Mouse (Mus musculus): Measurements from ENCODE around the gene Cd99l2. TPM values are rescaled to one million over a fixed set of nuclear protein-coding genes. Genes with fewer than 3 reads are reported as not detected.
"Not testable (repeated sequence)": the region's sequence is repeated elsewhere in the genome, so short reads cannot be mapped to it uniquely, and the experiment has no call there.

The Cd99l2 gene
- polyA plus RNA-seq, 1 experiment, result 0.58 TPM

DNA sequence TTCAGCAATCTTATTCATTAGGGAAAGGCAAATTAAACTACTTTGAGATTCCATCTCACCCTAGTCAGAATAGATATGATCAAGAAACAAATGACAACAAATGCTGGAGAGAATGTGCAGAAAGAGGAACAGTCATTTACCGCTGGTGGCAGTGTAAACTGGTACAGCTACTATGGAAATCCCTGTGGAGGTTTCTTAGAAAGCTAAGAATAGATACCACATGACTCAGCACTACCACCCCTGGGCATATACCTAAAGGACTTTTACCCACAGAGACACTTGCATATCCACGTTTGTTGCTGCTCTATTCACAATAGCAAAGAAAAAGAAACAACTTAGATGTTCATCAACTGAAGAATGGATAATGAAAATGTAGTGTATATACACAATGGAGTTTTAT is 31.7 kb upstream of the Cd99l2 start:
- H3K4me3 ChIP-seq (replicated peaks), result no peak overlapping the region

DNA sequence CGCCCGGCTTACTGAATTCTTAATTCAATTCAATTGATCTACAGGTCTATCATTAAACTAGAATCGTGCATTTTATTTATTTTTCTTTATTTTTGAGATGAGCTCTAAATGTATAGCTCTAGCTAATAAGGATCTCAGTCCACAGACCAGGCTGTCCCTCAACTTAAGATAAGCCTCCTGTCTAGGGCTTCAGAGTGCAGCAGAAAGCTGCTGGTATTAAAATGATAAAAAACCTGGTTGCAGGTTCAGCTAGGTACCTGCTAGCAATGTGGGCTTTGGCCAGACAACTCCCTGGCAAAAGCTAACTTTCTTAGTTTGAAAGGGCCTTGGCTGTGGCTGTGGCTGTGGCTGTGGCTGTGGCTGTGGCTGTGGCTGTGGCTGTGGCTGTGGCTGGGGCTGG is 30.2 kb upstream of the Cd99l2 start:
- Histone ChIP-seq H3K27me3 (ENCODE audit: control insufficient read depth) (no peaks in the 10 kb centered on the region), H3K36me3 (ENCODE audit: control insufficient read depth) (no peaks in the 10 kb centered on the region), H3K4me1 (ENCODE audit: control insufficient read depth) (peaks cover 65% of the 10 kb centered on the region), H3K9me3 (ENCODE audit: control insufficient read depth, low read length) (no peaks in the 10 kb centered on the region), H3K4me3 (replicated peaks) (no peak overlapping the region)
- TF ChIP-seq TAL1 (IDR thresholded peaks at IDR 0.05; ENCODE audit: low read length) (no peak), GATA1 (IDR thresholded peaks at IDR 0.05; ENCODE audit: low read length) (no peak)

More for the DNA sequence above, 31.7 kb upstream of the Cd99l2 start:
- TF ChIP-seq TAL1 (IDR thresholded peaks at IDR 0.05; ENCODE audit: low read length) (no peak), GATA1 (IDR thresholded peaks at IDR 0.05; ENCODE audit: low read length) (no peak)
- H3K9me3 ChIP-seq (ENCODE audit: control insufficient read depth, low read length), result no peaks in the 10 kb centered on the region
- no peaks in the 10 kb centered on the region for H3K27me3 ChIP-seq (ENCODE audit: control insufficient read depth)
- H3K4me1 ChIP-seq (ENCODE audit: control insufficient read depth), result peaks cover 62% of the 10 kb centered on the region
- H3K36me3 ChIP-seq (ENCODE audit: control insufficient read depth), result no peaks in the 10 kb centered on the region

DNA sequence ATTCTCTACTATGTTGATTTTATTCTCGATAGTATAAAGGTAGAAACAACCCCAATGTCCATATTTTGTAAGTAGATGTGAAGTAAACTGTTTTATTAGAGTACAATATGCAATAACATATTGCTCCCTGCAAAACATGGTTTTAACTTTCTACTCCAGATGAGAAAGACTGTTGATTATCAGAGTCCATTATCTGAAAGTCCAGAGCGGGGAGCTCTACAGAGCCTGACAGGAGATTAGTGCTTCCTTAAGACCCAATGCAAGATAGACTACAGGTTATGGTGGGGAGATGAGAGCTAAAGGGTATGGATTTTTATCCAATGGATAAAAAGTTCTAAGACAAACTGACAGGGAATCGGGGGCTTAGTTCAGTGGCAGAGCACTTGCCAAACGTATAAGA is 26.6 kb upstream of the Cd99l2 start:
- TF ChIP-seq GATA1 (IDR thresholded peaks at IDR 0.05; ENCODE audit: low read length), result no peak
- no peak for TF ChIP-seq TAL1 (IDR thresholded peaks at IDR 0.05; ENCODE audit: low read length)
- Histone ChIP-seq H3K4me3 (replicated peaks) (no peak overlapping the region), H3K9me3 (ENCODE audit: control insufficient read depth, low read length) (no peaks in the 10 kb centered on the region), H3K36me3 (ENCODE audit: control insufficient read depth) (no peaks in the 10 kb centered on the region), H3K27me3 (ENCODE audit: control insufficient read depth) (no peaks in the 10 kb centered on the region), H3K4me1 (ENCODE audit: control insufficient read depth) (peaks cover 34% of the 10 kb centered on the region)

DNA sequence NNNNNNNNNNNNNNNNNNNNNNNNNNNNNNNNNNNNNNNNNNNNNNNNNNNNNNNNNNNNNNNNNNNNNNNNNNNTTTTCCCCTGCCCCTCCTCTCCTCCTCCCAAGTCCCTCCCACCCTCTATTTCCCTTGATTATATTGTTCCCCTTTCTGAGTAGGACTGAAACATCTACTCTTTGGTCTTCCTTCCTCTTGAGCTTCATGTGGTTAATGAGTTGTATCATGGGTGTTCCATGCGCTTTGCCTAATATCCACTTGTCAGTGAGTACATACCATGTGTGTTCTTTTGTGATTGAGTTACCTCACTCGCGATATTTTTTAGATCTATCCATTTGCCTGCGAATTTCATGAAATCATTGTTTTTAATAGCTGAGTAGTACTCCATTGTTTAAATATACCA is 13.9 kb upstream of the Cd99l2 start:
- not testable (repeated sequence) for H3K9me3 ChIP-seq (ENCODE audit: control insufficient read depth, low read length); H3K4me3 ChIP-seq (replicated peaks); H3K4me1 ChIP-seq (ENCODE audit: control insufficient read depth); H3K36me3 ChIP-seq (ENCODE audit: control insufficient read depth); H3K27me3 ChIP-seq (ENCODE audit: control insufficient read depth)

DNA sequence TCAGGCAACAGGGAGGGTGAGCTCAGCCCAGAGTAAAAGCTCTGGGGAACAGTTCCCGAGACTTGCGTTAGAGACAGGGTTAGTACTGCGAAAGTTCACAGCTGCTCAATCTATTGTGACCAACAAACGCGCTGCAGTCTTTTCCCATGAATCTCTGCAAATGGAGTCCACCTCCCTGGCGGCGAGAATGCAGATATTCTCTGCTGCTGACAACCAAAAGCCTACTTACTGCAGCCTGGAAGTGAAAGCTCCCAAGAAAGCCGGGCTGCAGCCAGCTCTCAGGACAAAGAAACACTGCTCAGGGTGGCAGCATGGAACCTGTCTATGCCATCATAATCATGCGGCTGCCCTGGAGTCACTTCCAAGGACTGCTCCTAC is 619 bp upstream of the Cd99l2 start:
- Histone ChIP-seq H3K27me3 (ENCODE audit: control insufficient read depth) (peaks cover 12% of the 10 kb centered on the region), H3K4me3 (replicated peaks) (peak overlapping the region; percentile 81), H3K4me1 (ENCODE audit: control insufficient read depth) (peaks cover 51% of the 10 kb centered on the region), H3K36me3 (ENCODE audit: control insufficient read depth) (peaks cover 9% of the 10 kb centered on the region), H3K9me3 (ENCODE audit: control insufficient read depth, low read length) (no peaks in the 10 kb centered on the region)
- TF ChIP-seq GATA1 (IDR thresholded peaks at IDR 0.05; ENCODE audit: low read length) (no peak), TAL1 (IDR thresholded peaks at IDR 0.05; ENCODE audit: low read length) (no peak)

DNA sequence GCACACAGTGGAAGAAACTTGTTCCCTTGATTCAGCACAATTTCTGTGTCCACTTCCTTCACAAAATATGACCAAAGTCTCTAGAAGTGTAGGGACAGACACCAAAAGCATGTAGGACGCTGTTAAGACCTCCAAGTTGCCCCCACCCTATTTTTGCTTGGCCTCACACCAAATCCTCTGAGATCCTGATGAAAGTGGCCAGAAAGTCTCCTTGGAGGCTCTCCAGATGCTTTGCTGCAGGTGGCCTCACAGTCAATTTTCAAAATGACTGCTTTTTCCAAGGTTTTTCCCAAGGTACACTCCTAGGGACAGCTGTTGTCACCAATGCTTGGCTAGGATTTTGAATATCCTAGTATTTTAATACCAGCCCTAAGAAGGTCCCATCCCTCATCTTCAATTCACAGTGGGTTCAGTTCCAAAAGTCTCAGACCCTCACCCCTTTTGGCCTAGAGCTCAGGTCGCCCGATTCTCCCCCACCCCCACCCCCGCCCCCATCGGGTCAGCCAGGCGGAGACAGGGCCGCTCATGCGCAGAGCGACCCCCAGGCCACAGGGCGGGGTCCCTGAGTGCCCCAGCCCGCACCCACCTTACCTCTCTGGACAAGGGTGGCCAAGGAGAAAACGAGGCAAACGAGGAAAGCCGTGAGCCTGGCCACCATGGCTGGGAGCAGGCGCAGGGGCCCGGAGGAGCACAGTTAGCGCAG is 567 bp downstream of the Cd99l2 start:
- Histone ChIP-seq H3K4me1 (ENCODE audit: control insufficient read depth) (peaks cover 58% of the 10 kb centered on the region), H3K9me3 (ENCODE audit: control insufficient read depth, low read length) (no peaks in the 10 kb centered on the region), H3K4me3 (replicated peaks) (peak overlapping the region; percentile 81), H3K27me3 (ENCODE audit: control insufficient read depth) (peaks cover 3% of the 10 kb centered on the region), H3K36me3 (ENCODE audit: control insufficient read depth) (peaks cover 21% of the 10 kb centered on the region)
- TF ChIP-seq GATA1 (IDR thresholded peaks at IDR 0.05; ENCODE audit: low read length) (no peak), TAL1 (IDR thresholded peaks at IDR 0.05; ENCODE audit: low read length) (no peak)

DNA sequence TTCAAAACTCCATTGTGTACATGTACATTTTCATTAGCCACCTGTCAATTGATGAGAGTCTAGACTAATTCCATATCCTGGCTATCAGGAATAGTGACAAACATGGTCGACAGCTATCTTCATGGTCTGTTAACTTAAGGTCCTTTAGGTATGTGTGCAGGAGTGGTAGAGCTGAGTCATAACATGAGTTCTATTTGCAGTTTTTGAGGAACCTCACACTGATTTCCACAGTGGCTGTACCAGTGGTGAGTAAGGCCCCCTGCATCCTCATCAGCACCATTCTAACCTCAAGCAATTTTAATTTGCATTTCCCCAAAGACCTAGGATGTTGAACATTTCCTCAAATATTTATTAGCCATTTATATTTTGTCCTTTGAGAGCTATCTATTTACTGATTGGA is 3.3 kb downstream of the Cd99l2 start:
- Histone ChIP-seq H3K4me1 (ENCODE audit: control insufficient read depth) (peaks cover 58% of the 10 kb centered on the region), H3K4me3 (replicated peaks) (no peak overlapping the region), H3K36me3 (ENCODE audit: control insufficient read depth) (peaks cover 35% of the 10 kb centered on the region), H3K9me3 (ENCODE audit: control insufficient read depth, low read length) (no peaks in the 10 kb centered on the region), H3K27me3 (ENCODE audit: control insufficient read depth) (no peaks in the 10 kb centered on the region)
- TF ChIP-seq GATA1 (IDR thresholded peaks at IDR 0.05; ENCODE audit: low read length) (no peak), TAL1 (IDR thresholded peaks at IDR 0.05; ENCODE audit: low read length) (no peak)

DNA sequence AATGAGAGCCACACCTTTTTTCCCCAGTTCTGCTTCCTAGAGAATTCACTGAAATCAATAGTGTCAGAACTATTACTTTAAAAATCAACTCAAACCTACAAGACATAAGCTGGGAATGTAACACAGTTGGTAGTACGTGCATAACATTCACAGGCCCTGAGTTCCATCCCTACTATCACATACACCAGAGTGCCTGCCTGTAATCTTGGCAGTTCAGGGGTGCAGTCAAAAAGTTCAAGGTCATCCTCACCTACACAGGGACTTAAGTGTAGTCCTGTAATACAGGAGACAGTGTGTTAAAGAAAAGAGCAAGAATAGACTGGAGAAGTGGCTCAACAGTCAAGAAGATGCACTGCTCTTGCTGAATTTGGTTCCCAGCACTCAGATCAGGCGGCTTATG is 10.4 kb downstream of the Cd99l2 start:
- Histone ChIP-seq H3K4me1 (ENCODE audit: control insufficient read depth) (peaks cover 41% of the 10 kb centered on the region), H3K4me3 (replicated peaks) (no peak overlapping the region), H3K27me3 (ENCODE audit: control insufficient read depth) (no peaks in the 10 kb centered on the region), H3K9me3 (ENCODE audit: control insufficient read depth, low read length) (no peaks in the 10 kb centered on the region), H3K36me3 (ENCODE audit: control insufficient read depth) (peaks cover 39% of the 10 kb centered on the region)
- TF ChIP-seq TAL1 (IDR thresholded peaks at IDR 0.05; ENCODE audit: low read length) (peak; percentile 40; the same call in 2 of the 3 replicates), GATA1 (IDR thresholded peaks at IDR 0.05; ENCODE audit: low read length) (no peak)

DNA sequence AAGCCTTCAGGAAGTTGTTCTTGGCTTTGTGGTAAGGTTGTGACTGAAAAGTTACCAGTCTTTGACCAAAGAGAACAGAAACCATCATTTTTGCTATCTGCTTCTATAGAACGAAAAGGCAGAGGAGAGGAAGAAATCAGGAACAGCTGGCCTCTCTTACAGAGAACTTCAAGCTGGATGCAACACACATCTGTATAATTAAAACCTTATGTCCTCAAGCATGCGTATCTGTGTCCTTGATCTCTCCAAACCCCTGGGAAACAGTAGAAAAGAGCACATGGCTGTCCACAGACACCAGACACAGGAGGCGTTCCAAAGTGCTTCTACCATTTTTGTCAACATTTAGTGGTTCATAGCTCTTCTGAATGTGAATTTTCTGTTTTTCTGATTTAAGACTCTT is 16.7 kb downstream of the Cd99l2 start:
- no peaks in the 10 kb centered on the region for H3K9me3 ChIP-seq (ENCODE audit: control insufficient read depth, low read length)
- peaks cover 67% of the 10 kb centered on the region for H3K4me1 ChIP-seq (ENCODE audit: control insufficient read depth)
- H3K4me3 ChIP-seq (replicated peaks), result no peak overlapping the region
- H3K27me3 ChIP-seq (ENCODE audit: control insufficient read depth), result no peaks in the 10 kb centered on the region
- H3K36me3 ChIP-seq (ENCODE audit: control insufficient read depth), result peaks cover 42% of the 10 kb centered on the region
- no peak for TF ChIP-seq TAL1 (IDR thresholded peaks at IDR 0.05; ENCODE audit: low read length)
- TF ChIP-seq GATA1 (IDR thresholded peaks at IDR 0.05; ENCODE audit: low read length), result no peak

DNA sequence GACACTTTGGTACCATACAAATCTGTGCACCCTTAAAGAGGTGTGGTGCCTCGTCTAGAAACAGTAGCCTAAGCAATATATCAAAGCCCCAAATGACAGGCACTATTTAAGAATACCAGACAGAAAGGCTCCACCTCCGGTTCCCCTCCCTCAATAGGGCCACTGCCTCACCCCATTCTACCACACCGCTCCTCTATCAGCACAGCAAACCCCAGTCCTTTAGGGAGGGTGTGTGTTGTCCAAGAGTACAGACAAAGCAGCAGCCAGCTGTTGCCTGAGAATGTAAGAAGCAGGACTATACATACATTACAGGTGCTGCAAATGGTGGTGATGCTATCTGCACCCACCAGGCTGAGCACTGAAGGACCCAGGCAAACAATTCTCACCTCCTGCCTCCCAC is 17.2 kb downstream of the Cd99l2 start:
- no peaks in the 10 kb centered on the region for H3K27me3 ChIP-seq (ENCODE audit: control insufficient read depth)
- peaks cover 46% of the 10 kb centered on the region for H3K36me3 ChIP-seq (ENCODE audit: control insufficient read depth)
- H3K9me3 ChIP-seq (ENCODE audit: control insufficient read depth, low read length), result no peaks in the 10 kb centered on the region
- TF ChIP-seq GATA1 (IDR thresholded peaks at IDR 0.05; ENCODE audit: low read length) (no peak), TAL1 (IDR thresholded peaks at IDR 0.05; ENCODE audit: low read length) (no peak)
- H3K4me3 ChIP-seq (replicated peaks), result no peak overlapping the region
- H3K4me1 ChIP-seq (ENCODE audit: control insufficient read depth), result peaks cover 69% of the 10 kb centered on the region

Measured in erythroblast, embryonic 14.5 days (primary cell).